Mouse (Mus musculus) G1E (cell line): ENCODE measurements around the gene Fam198a. TPM values are rescaled to one million over a fixed set of nuclear protein-coding genes. Genes with fewer than 3 reads are reported as not detected.
A peak's percentile ranks its signal among the peaks of the same experiment; 100 is the strongest.

Experiments
- ATAC-seq: 2 replicates; pipeline ENCODE4 v1.8.0; 2016; ENCODE audit warnings: mild to moderate bottlenecking; ENCODE audit not compliant: insufficient number of reproducible peaks, poor library complexity, low FRiP score, severe bottlenecking; ENCODE audit errors: extremely low read depth
- DNase-seq: peaks from one replicate; pipeline ENCODE4 v3.0.0; 2012; ENCODE audit warnings: low spot score
- H3K27me3 ChIP-seq: 2 replicates; pipeline ENCODE4 v1.6.1; 2012; ENCODE audit warnings: mild to moderate bottlenecking, low read length, inconsistent platforms; ENCODE audit not compliant: insufficient read depth
- H3K36me3 ChIP-seq: replicated peaks from 2 replicates; pipeline ENCODE3; 2012; ENCODE audit warnings: mild to moderate bottlenecking, inconsistent platforms
- H3K4me1 ChIP-seq: 2 replicates; pipeline ENCODE4 v1.6.1; 2012; ENCODE audit warnings: low read depth, low read length, inconsistent platforms, mixed read lengths; ENCODE audit not compliant: insufficient read depth
- H3K4me3 ChIP-seq: 2 replicates; pipeline ENCODE4 v1.5.1; 2012; ENCODE audit warnings: low read depth, mild to moderate bottlenecking, inconsistent platforms, low read length, moderate library complexity, mixed read lengths
- H3K9me3 ChIP-seq: replicated peaks from 2 replicates; pipeline ENCODE4 v1.6.1; 2012; ENCODE audit warnings: inconsistent platforms
- CTCF ChIP-seq: IDR thresholded peaks from 2 replicates; pipeline ENCODE4 v1.5.1; 2012; ENCODE audit warnings: low read depth, low read length, inconsistent platforms, mixed read lengths
- GATA1 ChIP-seq: IDR thresholded peaks from 2 replicates; pipeline ENCODE4 v1.6.1; 2012; ENCODE audit warnings: borderline replicate concordance, low read length, inconsistent platforms, mixed read lengths
- GATA2 ChIP-seq: IDR thresholded peaks from 2 replicates; pipeline ENCODE4 v1.6.1; 2012; ENCODE audit warnings: low read depth, low read length, inconsistent platforms, borderline replicate concordance
- POLR2AphosphoS5 ChIP-seq: IDR thresholded peaks from 2 replicates; pipeline ENCODE4 v1.6.1; 2012; ENCODE audit warnings: low read depth, low read length, inconsistent platforms; ENCODE audit not compliant: insufficient replicate concordance
- TAL1 ChIP-seq: conservative IDR thresholded peaks from 2 replicates; pipeline ENCODE4 v1.6.1; 2012; ENCODE audit warnings: low read depth, low read length, inconsistent platforms, mixed read lengths
- polyA plus RNA-seq: library from polyadenylated mRNA; stranded (reverse); fragments of >175 nt; gene quantifications from 2 replicates; pipeline ENCODE4 v1.2.3, GENCODE M21; 2012
- total RNA-seq, 2 experiments: library from RNA; stranded (forward) in 1 of 2; stranded (reverse) in 1 of 2; fragments of 200-1000 nt in 1 of 2; fragments of >200 nt in 1 of 2; fragmentation: Nextera tagmentation in 1 of 2; gene quantifications; 2 replicates each; pipeline ENCODE4 v1.2.3; 2014 to 2017

Gene Fam198a
- total and polyA plus RNA-seq, 3 experiments: not detected

GRCm38 (mm10) chr9:121924901-121925560 is 25.8 kb upstream of the Fam198a start:
- no peaks in the 10 kb centered on the region for H3K36me3 ChIP-seq
- H3K4me1 ChIP-seq: no peaks in the 10 kb centered on the region
- ATAC-seq: no peak
- H3K27me3 ChIP-seq: peaks cover 9% of the 10 kb centered on the region
- TF ChIP-seq GATA2: no peak
- no peak for TF ChIP-seq POLR2AphosphoS5
- no peak for TF ChIP-seq CTCF
- no peak for TF ChIP-seq TAL1
- no peak for TF ChIP-seq GATA1
- no peaks in the 10 kb centered on the region for H3K9me3 ChIP-seq
- DNase-seq: no peak
- no peak overlapping the region for H3K4me3 ChIP-seq

DNA sequence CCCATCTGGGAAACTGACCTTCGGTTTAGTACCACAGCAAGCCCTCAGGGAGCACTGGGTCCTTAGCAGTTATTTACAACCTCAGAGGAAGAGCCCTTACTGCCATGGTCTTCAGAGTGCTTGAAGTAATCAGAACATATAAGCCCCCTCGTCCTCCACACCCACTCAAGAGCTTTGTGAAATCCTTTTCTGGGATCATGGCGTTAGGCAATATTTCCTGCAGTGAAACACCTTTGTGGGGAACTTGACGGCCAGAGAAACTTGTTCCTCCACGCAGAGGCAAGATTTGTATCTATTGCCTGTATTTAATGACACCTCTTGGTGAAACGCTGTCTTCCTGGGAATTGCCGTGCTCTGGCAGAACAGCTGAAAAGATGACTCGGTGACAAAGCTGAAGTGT is 24.8 kb upstream of the Fam198a start:
- Histone ChIP-seq H3K4me3 (no peak overlapping the region), H3K36me3 (no peaks in the 10 kb centered on the region), H3K4me1 (no peaks in the 10 kb centered on the region), H3K27me3 (peaks cover 9% of the 10 kb centered on the region), H3K9me3 (no peaks in the 10 kb centered on the region)
- ATAC-seq: no peak
- no peak for TF ChIP-seq GATA2
- TF ChIP-seq POLR2AphosphoS5: no peak
- no peak for TF ChIP-seq GATA1
- no peak for TF ChIP-seq CTCF
- TF ChIP-seq TAL1: no peak
- DNase-seq: no peak

- no peak for ATAC-seq
- H3K4me1 ChIP-seq: no peaks in the 10 kb centered on the region
Observed at GRCm38 (mm10) chr9:121926634-121927405, 24.0 kb upstream of the Fam198a start.

GRCm38 (mm10) chr9:121927721-121928120 is 23.1 kb upstream of the Fam198a start:
- H3K4me3 ChIP-seq: no peak overlapping the region
- no peaks in the 10 kb centered on the region for H3K4me1 ChIP-seq
- H3K36me3 ChIP-seq: no peaks in the 10 kb centered on the region
- ATAC-seq (no peak), DNase-seq (no peak)
- peaks cover 7% of the 10 kb centered on the region for H3K27me3 ChIP-seq
- no peaks in the 10 kb centered on the region for H3K9me3 ChIP-seq
- TF ChIP-seq GATA1 (no peak), CTCF (no peak), GATA2 (no peak), TAL1 (no peak), POLR2AphosphoS5 (no peak)

More at GRCm38 (mm10) chr9:121926634-121927405, 24.0 kb upstream of the Fam198a start:
- peaks cover 9% of the 10 kb centered on the region for H3K27me3 ChIP-seq
- no peak overlapping the region for H3K4me3 ChIP-seq
- H3K9me3 ChIP-seq: no peaks in the 10 kb centered on the region
- H3K36me3 ChIP-seq: no peaks in the 10 kb centered on the region
- DNase-seq: no peak
- TF ChIP-seq GATA1 (no peak), POLR2AphosphoS5 (no peak), TAL1 (no peak), GATA2 (no peak), CTCF (no peak)

DNA sequence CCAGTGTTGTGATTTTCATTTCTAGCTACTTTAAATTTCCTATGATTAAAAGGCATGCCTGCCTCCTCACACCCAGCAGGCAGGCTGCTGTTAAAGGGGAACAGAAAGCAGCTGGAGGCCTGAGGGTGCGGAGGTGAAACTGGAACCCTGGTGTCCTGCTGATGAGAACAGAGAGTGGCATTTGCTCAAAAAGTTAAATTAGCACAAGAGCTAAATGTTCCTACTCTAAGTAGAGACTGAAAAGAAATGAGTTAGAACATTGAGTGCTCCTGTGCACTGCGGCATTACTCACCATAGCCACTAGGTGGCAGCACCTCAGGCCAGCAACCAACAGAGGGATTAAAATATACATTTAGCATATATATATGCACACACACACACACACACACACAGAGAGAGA is 22.3 kb upstream of the Fam198a start:
- no peak overlapping the region for H3K4me3 ChIP-seq
- TF ChIP-seq GATA2 (no peak), CTCF (peak; percentile 97), POLR2AphosphoS5 (no peak), GATA1 (no peak)
- H3K36me3 ChIP-seq: no peaks in the 10 kb centered on the region
- no peak for DNase-seq
- no peaks in the 10 kb centered on the region for H3K9me3 ChIP-seq
- ATAC-seq: no peak
- peaks cover 7% of the 10 kb centered on the region for H3K27me3 ChIP-seq
- no peaks in the 10 kb centered on the region for H3K4me1 ChIP-seq

GRCm38 (mm10) chr9:121934856-121935255 is 15.9 kb upstream of the Fam198a start:
- Histone ChIP-seq H3K9me3 (no peaks in the 10 kb centered on the region), H3K4me1 (no peaks in the 10 kb centered on the region), H3K36me3 (no peaks in the 10 kb centered on the region), H3K4me3 (no peak overlapping the region), H3K27me3 (no peaks in the 10 kb centered on the region; the same call in 1 of the 2 replicates)
- TF ChIP-seq TAL1 (no peak), GATA2 (no peak), POLR2AphosphoS5 (no peak), CTCF (no peak), GATA1 (no peak)
- DNase-seq: no peak
- ATAC-seq: no peak
